Mouse (Mus musculus): ENCODE measurements at regions not wholly inside any gene's neighbourhood (a gene's known extent, or its start where the extent isn't known, plus 50 kb on each side); places are given as distances from the start of the nearest gene placed in this dataset.
A peak's percentile ranks its signal among the peaks of the same experiment; 100 is the strongest.

DNA sequence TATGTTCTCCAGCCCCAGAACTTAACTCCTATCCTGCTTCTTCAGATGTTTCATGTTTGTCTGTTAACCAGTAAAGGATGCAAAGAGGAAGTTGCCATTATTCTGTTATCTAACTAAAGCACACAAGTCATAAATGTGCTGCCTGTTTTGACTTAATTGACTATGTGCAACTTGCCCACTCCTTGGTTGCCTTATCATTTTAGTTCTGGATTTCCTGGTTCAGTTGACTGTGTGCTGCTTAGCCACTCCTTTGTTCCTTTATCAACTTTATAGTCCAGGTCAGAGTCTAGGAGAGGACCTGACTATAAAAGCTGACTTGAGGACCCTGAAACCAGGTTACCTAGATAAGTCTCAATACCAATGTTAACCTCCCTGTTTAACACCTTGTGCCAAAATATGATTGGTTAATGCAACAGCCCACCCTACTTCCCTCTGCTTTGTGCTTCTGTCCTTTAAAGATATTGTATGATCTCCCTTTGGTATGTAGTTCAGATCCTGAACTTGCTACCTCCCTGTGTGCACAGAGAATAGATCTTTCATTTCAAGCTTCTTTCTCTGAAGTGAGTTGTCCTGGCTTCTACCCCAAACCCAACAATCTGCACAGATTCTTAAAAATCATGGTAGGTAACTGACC, 721.2 kb upstream of the Lcorl start:
- Histone ChIP-seq H3K4me3 (replicated peaks) (no peak overlapping the region), H3K9ac (replicated peaks) (no peak overlapping the region), H3K27ac (replicated peaks) (no peak overlapping the region), H3K4me2 (no peak overlapping the region), H3K9me3 (replicated peaks) (no peaks in the 10 kb centered on the region), H3K36me3 (no peaks in the 10 kb centered on the region), H3K4me1 (no peaks in the 10 kb centered on the region), H3K27me3 (replicated peaks) (no peaks in the 10 kb centered on the region)
- no peak for ATAC-seq (ENCODE audit: low FRiP score)

DNA sequence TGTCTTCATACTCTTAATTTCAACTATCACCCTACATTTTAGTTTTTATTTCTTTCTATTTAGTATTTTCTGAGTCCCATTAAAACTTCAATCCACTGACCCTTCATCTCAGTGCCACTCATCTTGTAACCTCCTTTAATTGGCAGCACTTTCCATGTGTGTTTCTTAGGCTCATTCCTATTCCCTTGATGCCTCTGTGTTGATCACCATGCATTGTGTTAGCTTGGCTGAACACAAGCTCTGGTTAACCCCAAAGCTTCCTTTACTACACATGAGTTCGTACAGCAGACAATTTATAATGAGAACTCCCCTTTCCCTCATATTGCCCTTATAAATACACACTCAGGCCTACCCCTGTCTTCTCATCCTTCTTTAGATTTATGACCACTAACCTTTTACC, 716.5 kb upstream of the Lcorl start:
- ATAC-seq (ENCODE audit: low FRiP score): 0 out of 2 replicates have a peak, but pooled peaks have one; percentile 50
- Histone ChIP-seq H3K9ac (replicated peaks) (no peak overlapping the region), H3K27me3 (replicated peaks) (no peaks in the 10 kb centered on the region), H3K4me1 (no peaks in the 10 kb centered on the region), H3K27ac (replicated peaks) (no peak overlapping the region), H3K36me3 (no peaks in the 10 kb centered on the region), H3K4me3 (replicated peaks) (no peak overlapping the region), H3K9me3 (replicated peaks) (no peaks in the 10 kb centered on the region), H3K4me2 (no peak overlapping the region)
- WGBS: 58% methylated on average over 1 of the region's 1 CpGs

- no peaks in the 10 kb centered on the region for H3K27me3 ChIP-seq (replicated peaks)
- no peak overlapping the region for H3K4me3 ChIP-seq (replicated peaks)
- H3K4me1 ChIP-seq: no peaks in the 10 kb centered on the region
- H3K27ac ChIP-seq (replicated peaks): no peak overlapping the region
- no peak for ATAC-seq (ENCODE audit: low FRiP score)
- H3K4me2 ChIP-seq: no peak overlapping the region
- H3K9me3 ChIP-seq (replicated peaks): no peaks in the 10 kb centered on the region
- no peaks in the 10 kb centered on the region for H3K36me3 ChIP-seq
- no peak overlapping the region for H3K9ac ChIP-seq (replicated peaks)
- 40% methylated on average over 7 of the region's 7 CpGs for WGBS
Observed at GRCm38 (mm10) chr5:46573280-46573670, 715.9 kb upstream of the Lcorl start.

- Histone ChIP-seq H3K4me3 (replicated peaks) (no peak overlapping the region), H3K4me1 (no peaks in the 10 kb centered on the region), H3K4me2 (no peak overlapping the region), H3K27ac (replicated peaks) (no peak overlapping the region), H3K9ac (replicated peaks) (no peak overlapping the region), H3K9me3 (replicated peaks) (no peaks in the 10 kb centered on the region), H3K27me3 (replicated peaks) (no peaks in the 10 kb centered on the region), H3K36me3 (no peaks in the 10 kb centered on the region)
- ATAC-seq (ENCODE audit: low FRiP score): no peak
- WGBS: 81% methylated on average over 3 of the region's 3 CpGs
Observed at GRCm38 (mm10) chr5:46556691-46557265, 699.4 kb upstream of the Lcorl start.

- WGBS: 37% methylated on average over 9 of the region's 9 CpGs
- Histone ChIP-seq H3K27me3 (replicated peaks) (no peaks in the 10 kb centered on the region), H3K27ac (replicated peaks) (no peak overlapping the region), H3K4me3 (replicated peaks) (no peak overlapping the region), H3K4me2 (no peak overlapping the region), H3K4me1 (no peaks in the 10 kb centered on the region), H3K9me3 (replicated peaks) (no peaks in the 10 kb centered on the region), H3K36me3 (no peaks in the 10 kb centered on the region), H3K9ac (replicated peaks) (no peak overlapping the region)
- ATAC-seq (ENCODE audit: low FRiP score): no peak
Observed at GRCm38 (mm10) chr5:46541333-46542324, 684.2 kb upstream of the Lcorl start.

All from neural tube, embryonic 15.5 days (tissue).